Mouse (Mus musculus): Measurements from ENCODE around the gene 4930503B20Rik.

DNA sequence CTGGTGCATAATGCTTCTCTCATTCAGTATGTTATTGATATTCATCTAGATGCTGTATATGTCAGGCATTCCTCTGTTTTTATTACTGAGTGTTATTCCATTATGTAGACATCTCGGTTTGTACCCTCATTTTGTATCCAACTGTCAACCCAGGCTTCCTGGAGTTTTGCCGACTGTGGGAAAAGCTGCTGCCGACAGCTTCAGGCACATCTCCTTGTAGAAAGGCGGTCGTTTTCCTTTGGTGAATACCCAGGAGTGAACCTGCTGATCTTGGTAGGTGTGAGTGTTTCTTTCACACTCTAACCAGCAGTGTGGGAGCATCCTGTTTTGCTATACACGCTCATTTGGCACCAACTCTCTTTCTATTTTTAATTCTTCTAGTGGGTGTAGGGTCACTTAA lies 9.9 kb upstream of the 4930503B20Rik start:
- no peak for TF ChIP-seq CTCF (conservative IDR thresholded peaks at IDR 0.05; ENCODE audit: insufficient read depth, insufficient read length, low read depth, low read length)
- no peak for TF ChIP-seq POLR2A (IDR thresholded peaks at IDR 0.05; ENCODE audit: low read depth, low read length)
